Mouse (Mus musculus): ENCODE measurements around the gene Spats2. TPM values are rescaled to one million over a fixed set of nuclear protein-coding genes. Genes with fewer than 3 reads are reported as not detected.
"Not testable (repeated sequence)": the region's sequence is repeated elsewhere in the genome, so short reads cannot be mapped to it uniquely, and the experiment has no call there.

The Spats2 gene
- total RNA-seq (2015) (not detected in 2 replicates), total RNA-seq (2017) (not detected in 2 replicates)

GRCm38 (mm10) chr15:99125711-99126080 is at the start of gene Spats2:
Spats2 (plus strand) TSS chr15:99125916.
- no peak for ATAC-seq (ENCODE audit: poor library complexity, severe bottlenecking)

- not testable (repeated sequence) for ATAC-seq (ENCODE audit: poor library complexity, severe bottlenecking)
Observed at GRCm38 (mm10) chr15:99076011-99076410, 49.7 kb upstream of the Spats2 start.

GRCm38 (mm10) chr15:99078181-99078910 is 47.4 kb upstream of the Spats2 start:
- no peak for ATAC-seq (ENCODE audit: poor library complexity, severe bottlenecking)

DNA sequence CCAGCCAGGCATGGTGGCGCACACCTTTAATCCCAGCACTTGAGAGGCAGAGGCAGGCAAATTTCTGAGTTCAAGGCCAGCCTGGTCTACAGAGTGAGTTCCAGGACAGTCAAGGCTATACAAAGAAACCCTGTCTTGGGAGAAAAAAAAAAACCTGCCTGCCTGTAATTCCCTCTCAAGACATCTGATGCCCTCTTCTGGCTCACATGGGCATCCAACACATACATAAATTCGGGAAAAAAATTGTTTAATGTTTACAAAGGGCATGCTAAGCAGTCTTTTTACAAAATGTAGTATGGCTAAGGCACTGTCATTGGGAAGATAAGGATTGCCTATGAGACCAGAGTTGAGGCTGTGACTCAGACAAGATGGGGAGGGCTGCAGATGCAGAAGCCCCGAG is 45.9 kb upstream of the Spats2 start:
- no peak for ATAC-seq (ENCODE audit: poor library complexity, severe bottlenecking)

- ATAC-seq (ENCODE audit: poor library complexity, severe bottlenecking) = no peak
Observed at GRCm38 (mm10) chr15:99082322-99082721, 43.4 kb upstream of the Spats2 start.

GRCm38 (mm10) chr15:99082840-99083239 is 42.9 kb upstream of the Spats2 start:
- no peak for ATAC-seq (ENCODE audit: poor library complexity, severe bottlenecking)

DNA sequence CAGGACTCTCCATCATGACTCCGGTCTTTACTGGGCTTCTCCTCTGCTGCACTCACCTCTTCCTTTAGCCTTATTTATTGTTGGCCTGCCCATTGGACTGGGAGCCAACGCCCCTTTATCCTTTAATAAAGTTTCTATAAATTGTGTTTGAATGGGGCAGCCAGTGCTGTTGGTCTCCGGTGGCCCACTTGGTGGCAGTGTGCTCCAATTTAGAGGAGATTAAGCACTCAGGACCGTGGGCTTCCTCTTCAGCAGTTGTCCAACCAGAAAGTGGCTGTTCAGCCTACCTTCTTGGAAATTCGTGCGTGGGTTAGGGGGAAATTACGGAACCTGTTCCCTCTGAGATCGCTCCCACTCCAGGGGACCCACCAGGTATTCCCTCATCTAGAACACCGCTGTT is 42.5 kb upstream of the Spats2 start:
- ATAC-seq (ENCODE audit: poor library complexity, severe bottlenecking) = peak; percentile 62

GRCm38 (mm10) chr15:99083867-99084557 is 41.7 kb upstream of the Spats2 start:
- no peak for ATAC-seq (ENCODE audit: poor library complexity, severe bottlenecking)

- ATAC-seq (ENCODE audit: poor library complexity, severe bottlenecking) = no peak
Observed at GRCm38 (mm10) chr15:99084618-99085017, 41.1 kb upstream of the Spats2 start.

GRCm38 (mm10) chr15:99085997-99086396 is 39.7 kb upstream of the Spats2 start:
- ATAC-seq (ENCODE audit: poor library complexity, severe bottlenecking) = no peak

- ATAC-seq (ENCODE audit: poor library complexity, severe bottlenecking) = peak; percentile 16; the same call in 1 of the 2 replicates
Observed at GRCm38 (mm10) chr15:99087253-99088075, 38.3 kb upstream of the Spats2 start, which contains the start of gene C1ql4. C1ql4 (minus strand) TSS chr15:99087817.

DNA sequence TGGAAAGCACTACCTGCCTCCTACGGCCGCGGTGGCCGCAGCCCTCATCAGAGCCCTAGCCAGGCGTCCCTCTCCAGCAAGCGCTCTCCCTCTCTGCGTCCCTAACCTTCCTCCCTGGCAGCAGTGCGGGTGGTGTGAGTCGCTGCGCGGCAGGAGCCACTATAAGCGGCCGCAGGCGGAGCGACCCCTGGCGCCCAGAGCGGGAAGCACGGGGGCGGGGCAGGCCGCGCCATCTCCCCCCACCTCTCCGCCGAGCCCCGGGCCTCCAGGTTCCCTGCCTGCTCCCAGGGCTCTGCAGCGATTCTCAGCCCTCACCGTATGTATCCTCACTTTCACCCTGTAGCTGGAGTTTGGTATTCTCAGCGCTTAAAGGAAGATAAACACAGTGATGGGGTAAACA is 37.4 kb upstream of the Spats2 start:
- peak; percentile 95 for ATAC-seq (ENCODE audit: poor library complexity, severe bottlenecking)

DNA sequence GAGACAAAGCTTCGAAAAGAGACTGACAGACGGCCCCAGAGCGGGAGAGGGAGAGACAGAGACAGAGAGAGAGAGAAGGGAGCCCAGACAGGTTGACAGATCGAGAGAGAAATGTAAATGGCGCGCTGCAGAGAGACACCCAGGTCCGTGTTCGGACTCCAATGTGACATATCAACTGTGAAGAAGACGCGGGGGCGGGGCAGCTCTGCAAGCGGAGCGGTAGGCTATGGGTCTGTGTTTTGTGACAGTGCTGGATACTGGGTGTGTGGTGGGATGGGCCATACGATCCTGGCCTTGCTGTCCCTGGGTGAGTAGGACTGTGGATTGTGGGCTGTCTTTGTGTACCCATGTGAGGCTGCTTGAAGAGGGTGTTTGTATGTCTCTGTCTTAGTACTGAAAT is 36.6 kb upstream of the Spats2 start:
- ATAC-seq (ENCODE audit: poor library complexity, severe bottlenecking) = no peak

- no peak for ATAC-seq (ENCODE audit: poor library complexity, severe bottlenecking)
Observed at GRCm38 (mm10) chr15:99092870-99093269, 32.8 kb upstream of the Spats2 start, which contains the start of gene Dnajc22. Dnajc22 (plus strand) TSS chr15:99093170.

DNA sequence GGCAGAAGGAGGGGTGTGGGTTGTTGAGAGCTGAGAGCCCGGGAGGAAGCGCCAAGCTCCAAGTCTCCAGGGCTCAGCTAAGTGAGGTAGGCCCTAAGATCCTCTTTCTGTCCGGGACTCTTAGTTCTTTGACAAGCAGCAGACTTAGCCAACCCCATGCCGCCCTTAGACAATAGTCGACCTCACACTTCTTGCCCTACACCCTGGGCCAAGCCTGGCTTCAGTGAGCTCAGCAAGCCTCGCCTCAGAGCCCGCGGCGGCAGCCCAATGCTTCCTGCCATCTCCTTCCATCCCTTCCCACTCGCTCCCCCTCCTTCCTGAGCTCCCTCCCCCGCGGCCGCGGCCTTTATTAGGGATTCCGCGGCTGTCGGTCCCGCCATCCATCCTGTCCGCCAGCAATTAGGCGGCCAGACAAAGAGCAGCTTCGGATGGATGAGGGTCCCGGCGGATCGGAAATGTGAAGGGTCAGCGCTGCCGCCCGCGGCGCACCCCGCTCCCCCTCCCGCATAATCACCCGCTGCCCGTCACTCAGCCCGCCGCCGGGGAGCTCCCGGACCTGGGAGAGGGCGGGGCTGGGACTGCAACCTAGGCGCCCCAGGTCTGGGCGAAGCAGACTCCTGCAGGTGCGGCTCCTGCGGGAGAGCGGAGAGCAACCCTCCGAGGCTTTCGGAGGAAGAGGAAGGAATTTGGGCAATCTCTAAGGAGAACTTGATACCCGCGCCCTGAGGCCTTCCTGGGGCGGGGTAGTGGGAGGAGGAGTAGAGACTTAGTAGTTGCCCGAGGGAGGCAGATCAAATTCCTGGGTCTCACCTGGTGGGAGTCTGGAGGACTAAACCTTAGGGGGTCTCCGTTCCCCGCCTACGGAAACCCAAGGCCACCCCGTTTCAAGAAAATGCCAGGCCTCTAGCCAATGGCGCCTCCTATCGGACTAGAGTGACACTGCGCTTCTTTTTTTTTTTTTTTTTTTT is 32.1 kb upstream of the Spats2 start:
- ATAC-seq (ENCODE audit: poor library complexity, severe bottlenecking) = peak; percentile 62

- ATAC-seq (ENCODE audit: poor library complexity, severe bottlenecking) = no peak
Observed at GRCm38 (mm10) chr15:99094631-99095270, 31.0 kb upstream of the Spats2 start.

DNA sequence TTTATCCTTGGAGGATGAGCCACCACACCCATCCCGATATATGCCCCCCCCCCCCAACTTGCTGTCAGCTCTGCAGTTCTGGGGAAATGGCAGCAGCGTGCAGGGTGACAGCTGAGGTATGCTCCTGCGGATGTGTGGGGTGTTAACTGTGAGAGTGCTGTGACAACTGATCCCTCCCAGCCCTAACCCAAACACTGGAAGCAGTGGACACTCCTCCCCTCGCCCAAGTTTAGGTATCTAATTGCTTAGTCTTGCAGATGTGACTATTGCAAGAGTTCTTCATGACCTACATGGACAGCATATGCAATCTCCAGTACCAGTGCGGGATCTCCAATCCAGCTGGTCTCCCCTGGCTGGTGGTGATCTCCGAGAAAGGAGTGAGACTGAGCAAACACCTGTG is 30.4 kb upstream of the Spats2 start:
- no peak for ATAC-seq (ENCODE audit: poor library complexity, severe bottlenecking)

DNA sequence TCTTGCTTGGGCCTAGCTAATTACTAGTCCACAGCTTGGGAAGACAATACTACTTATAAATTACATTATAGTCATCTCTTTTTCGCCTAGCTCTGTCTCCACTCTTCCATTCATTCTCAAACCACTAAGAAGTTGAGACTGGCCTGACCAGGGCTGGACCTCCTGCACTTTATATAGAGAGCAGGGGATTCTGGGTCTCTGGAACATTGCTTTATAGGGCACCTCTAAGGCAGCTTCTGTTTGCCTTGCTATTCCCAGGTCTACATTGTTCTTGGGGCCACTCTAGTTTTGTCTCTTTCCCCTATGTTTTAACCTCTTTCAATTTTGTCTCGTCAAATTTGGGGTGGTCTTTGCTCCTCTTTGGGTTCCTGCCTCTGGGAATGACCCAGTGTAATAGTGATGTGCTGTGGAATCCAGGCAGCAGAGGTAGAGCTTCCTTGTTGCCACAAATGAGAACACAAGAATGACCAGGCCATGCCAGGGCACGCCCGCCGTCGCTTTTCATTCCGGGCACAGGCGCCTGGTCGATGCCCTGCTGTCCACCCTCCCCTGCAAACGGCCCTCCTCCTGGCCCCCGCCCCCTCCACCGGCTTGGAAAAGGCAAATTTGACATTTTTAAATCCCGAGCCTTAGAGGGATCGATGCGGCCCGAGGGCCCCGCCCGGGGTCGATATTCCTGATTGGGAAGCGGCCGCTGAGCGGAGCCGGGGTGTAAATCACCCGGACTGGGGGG is 29.5 kb upstream of the Spats2 start:
- no peak for ATAC-seq (ENCODE audit: poor library complexity, severe bottlenecking)
